Mouse (Mus musculus): Measurements from ENCODE around the gene Pef1. TPM values are rescaled to one million over a fixed set of nuclear protein-coding genes. Genes with fewer than 3 reads are reported as not detected.
A peak's percentile ranks its signal among the peaks of the same experiment; 100 is the strongest.

Gene Pef1
- polyA plus RNA-seq, 1 experiment from 2014 or later = 74.3 TPM

DNA sequence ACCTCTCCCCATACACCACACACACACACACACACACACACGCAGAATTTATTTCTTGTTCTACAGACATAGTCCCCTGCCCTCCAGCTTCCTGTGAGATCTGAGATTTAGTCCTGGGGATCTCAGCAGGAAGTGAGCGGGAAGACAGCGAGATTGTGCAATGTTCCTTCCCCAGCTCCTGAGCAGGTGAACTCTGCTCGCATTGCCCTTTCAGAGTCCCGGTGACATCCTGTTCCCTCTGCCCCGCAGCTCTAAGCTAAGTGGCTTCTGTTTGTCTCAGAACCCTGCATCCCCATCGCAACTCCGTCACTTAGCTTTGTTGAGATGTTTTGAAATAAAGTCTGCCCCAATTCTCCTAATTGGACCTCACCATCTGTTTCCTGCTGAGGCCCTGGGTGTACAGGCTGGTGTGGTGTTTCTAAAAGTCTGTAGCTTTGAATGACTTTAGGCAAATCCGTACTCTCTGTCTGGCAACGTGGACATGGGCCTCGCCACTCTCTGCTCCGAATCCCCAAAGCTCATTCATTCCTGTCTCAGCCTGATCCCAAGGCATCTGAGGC, 54.5 kb downstream of the Pef1 start:
- H3K36me3 ChIP-seq (ENCODE audit: control insufficient read depth, insufficient read depth, low read length) = no peaks in the 10 kb centered on the region
- no peaks in the 10 kb centered on the region for H3K9me3 ChIP-seq (ENCODE audit: control insufficient read depth, low read depth, low read length)
- 76% methylated on average over 12 of the region's 12 CpGs for WGBS
- H3K27me3 ChIP-seq (ENCODE audit: control insufficient read depth, insufficient read depth, low read length) = peaks cover 2% of the 10 kb centered on the region; the same call in 1 of the 2 replicates
- H3K4me2 ChIP-seq (replicated peaks; ENCODE audit: low read depth, low read length) = no peak overlapping the region
- no peak overlapping the region for H3K9ac ChIP-seq (replicated peaks; ENCODE audit: low read depth, low read length)
- no peaks in the 10 kb centered on the region for H3K4me1 ChIP-seq (ENCODE audit: control insufficient read depth, insufficient read depth, low read length)
- no peak overlapping the region for H3K27ac ChIP-seq (ENCODE audit: low read length)
- no peak overlapping the region for H3K4me3 ChIP-seq (ENCODE audit: low read depth, low read length)
- ATAC-seq (ENCODE audit: insufficient number of reproducible peaks, insufficient read depth, low FRiP score, low read depth) = no peak

DNA sequence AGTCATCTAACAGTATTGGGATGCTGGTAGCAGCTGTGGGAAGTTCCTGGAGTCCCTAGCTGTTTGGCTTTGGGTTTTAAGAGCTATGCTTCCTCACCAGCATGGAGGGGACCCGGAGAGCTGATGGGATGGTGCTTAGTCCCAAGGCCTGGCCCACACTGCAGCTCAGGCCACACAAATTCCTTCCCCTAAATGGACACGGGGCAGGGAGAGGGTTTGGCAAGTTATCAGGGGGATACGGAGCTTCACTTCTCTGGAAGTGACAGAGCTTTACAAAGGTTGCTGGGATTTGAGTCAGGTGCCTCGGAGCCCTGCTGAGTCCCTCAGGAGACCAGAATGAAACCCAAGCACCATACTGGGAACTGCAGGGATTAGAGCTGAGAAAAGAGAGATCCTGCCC, 59.0 kb downstream of the Pef1 start:
- Histone ChIP-seq H3K27ac (ENCODE audit: low read length) (no peak overlapping the region), H3K27me3 (ENCODE audit: control insufficient read depth, insufficient read depth, low read length) (0 out of 2 replicates have a peak, but pooled peaks cover 4% of the 10 kb centered on the region), H3K9me3 (ENCODE audit: control insufficient read depth, low read depth, low read length) (no peaks in the 10 kb centered on the region), H3K9ac (replicated peaks; ENCODE audit: low read depth, low read length) (no peak overlapping the region), H3K4me2 (replicated peaks; ENCODE audit: low read depth, low read length) (no peak overlapping the region), H3K4me1 (ENCODE audit: control insufficient read depth, insufficient read depth, low read length) (peaks cover 10% of the 10 kb centered on the region), H3K36me3 (ENCODE audit: control insufficient read depth, insufficient read depth, low read length) (no peaks in the 10 kb centered on the region), H3K4me3 (ENCODE audit: low read depth, low read length) (no peak overlapping the region)
- WGBS = 44% methylated on average over 4 of the region's 4 CpGs
- ATAC-seq (ENCODE audit: insufficient number of reproducible peaks, insufficient read depth, low FRiP score, low read depth) = no peak

DNA sequence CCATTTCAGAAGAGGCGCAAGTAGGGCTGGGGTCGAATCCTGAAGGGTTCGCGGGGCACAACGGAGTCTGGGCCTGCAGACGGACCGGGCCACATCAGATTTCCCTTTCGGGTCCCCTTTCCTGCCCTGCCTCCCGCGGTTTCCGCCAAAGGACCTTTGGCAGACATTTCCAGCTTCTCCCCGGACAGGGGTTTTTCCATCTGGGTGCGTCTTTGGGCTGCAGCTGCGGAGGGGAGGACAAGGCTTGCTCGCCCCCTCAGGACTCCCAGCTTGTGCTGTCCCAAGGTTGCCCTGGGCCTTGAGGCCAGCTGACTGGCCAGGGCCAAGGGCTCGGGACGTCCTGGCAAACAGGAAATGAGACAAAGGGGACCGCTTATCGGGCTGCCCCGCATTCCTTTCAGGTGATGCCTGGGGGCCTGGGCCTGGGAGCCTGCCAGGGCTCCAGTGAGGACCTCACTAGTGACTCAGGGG, 61.1 kb downstream of the Pef1 start:
- Histone ChIP-seq H3K36me3 (ENCODE audit: control insufficient read depth, insufficient read depth, low read length) (no peaks in the 10 kb centered on the region), H3K27me3 (ENCODE audit: control insufficient read depth, insufficient read depth, low read length) (0 out of 2 replicates have a peak, but pooled peaks cover 4% of the 10 kb centered on the region), H3K27ac (ENCODE audit: low read length) (peak overlapping the region; percentile 34; the same call in 1 of the 2 replicates), H3K4me1 (ENCODE audit: control insufficient read depth, insufficient read depth, low read length) (peaks cover 28% of the 10 kb centered on the region), H3K9ac (replicated peaks; ENCODE audit: low read depth, low read length) (no peak overlapping the region), H3K4me3 (ENCODE audit: low read depth, low read length) (no peak overlapping the region), H3K9me3 (ENCODE audit: control insufficient read depth, low read depth, low read length) (no peaks in the 10 kb centered on the region), H3K4me2 (replicated peaks; ENCODE audit: low read depth, low read length) (peak overlapping the region; percentile 33)
- ATAC-seq (ENCODE audit: insufficient number of reproducible peaks, insufficient read depth, low FRiP score, low read depth) = 0 out of 2 replicates have a peak, but pooled peaks have one; percentile 38
- 9% methylated on average over 20 of the region's 20 CpGs for WGBS

DNA sequence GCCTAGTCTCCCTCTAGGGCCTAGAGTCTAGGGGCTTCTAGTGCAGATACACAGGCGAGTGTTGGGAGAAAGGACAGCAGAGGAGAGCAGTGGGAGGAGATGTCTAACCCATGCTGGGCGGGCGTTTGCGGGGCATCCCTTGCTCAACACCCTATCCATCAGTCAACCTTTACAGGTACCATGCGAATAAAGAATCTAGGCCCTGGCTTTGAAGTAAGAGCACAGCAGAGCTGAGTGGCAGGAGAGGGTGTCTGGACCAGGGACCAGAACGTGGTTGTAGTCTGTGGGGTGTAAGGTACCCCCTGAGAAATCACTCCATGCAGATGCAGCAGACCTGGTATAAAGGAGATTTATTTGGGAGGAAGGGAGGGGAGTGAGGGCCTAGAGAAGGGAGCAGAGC, 61.8 kb downstream of the Pef1 start:
- no peaks in the 10 kb centered on the region for H3K9me3 ChIP-seq (ENCODE audit: control insufficient read depth, low read depth, low read length)
- ATAC-seq (ENCODE audit: insufficient number of reproducible peaks, insufficient read depth, low FRiP score, low read depth) = no peak
- no peak overlapping the region for H3K27ac ChIP-seq (ENCODE audit: low read length)
- 70% methylated on average over 6 of the region's 6 CpGs for WGBS
- no peak overlapping the region for H3K4me3 ChIP-seq (ENCODE audit: low read depth, low read length)
- 0 out of 2 replicates have a peak, but pooled peaks cover 4% of the 10 kb centered on the region for H3K27me3 ChIP-seq (ENCODE audit: control insufficient read depth, insufficient read depth, low read length)
- no peaks in the 10 kb centered on the region for H3K36me3 ChIP-seq (ENCODE audit: control insufficient read depth, insufficient read depth, low read length)
- H3K9ac ChIP-seq (replicated peaks; ENCODE audit: low read depth, low read length) = no peak overlapping the region
- H3K4me1 ChIP-seq (ENCODE audit: control insufficient read depth, insufficient read depth, low read length) = peaks cover 30% of the 10 kb centered on the region
- H3K4me2 ChIP-seq (replicated peaks; ENCODE audit: low read depth, low read length) = no peak overlapping the region

DNA sequence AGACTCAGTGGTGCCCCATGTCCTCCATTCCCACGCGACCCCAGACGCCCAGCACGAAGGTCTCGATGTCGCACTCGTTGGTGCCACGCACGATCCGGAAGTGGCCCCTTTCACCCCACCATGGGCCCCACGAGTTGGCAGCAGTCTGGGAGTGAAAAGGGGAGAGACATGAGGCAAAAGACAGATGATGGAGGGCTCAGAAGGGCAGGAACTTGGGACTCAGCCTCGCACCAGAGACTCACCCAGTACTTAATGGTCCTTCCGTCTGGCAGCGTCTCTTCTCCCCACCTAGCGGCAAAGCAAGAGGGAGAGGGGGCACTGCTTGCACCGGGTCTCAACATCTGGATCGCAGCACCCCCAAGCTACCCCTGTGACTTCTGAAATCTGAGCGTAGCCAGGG, 63.7 kb downstream of the Pef1 start:
- H3K27ac ChIP-seq (ENCODE audit: low read length) = no peak overlapping the region
- no peak for ATAC-seq (ENCODE audit: insufficient number of reproducible peaks, insufficient read depth, low FRiP score, low read depth)
- no peak overlapping the region for H3K9ac ChIP-seq (replicated peaks; ENCODE audit: low read depth, low read length)
- H3K36me3 ChIP-seq (ENCODE audit: control insufficient read depth, insufficient read depth, low read length) = no peaks in the 10 kb centered on the region
- H3K4me2 ChIP-seq (replicated peaks; ENCODE audit: low read depth, low read length) = no peak overlapping the region
- no peaks in the 10 kb centered on the region for H3K9me3 ChIP-seq (ENCODE audit: control insufficient read depth, low read depth, low read length)
- WGBS = 74% methylated on average over 18 of the region's 18 CpGs
- H3K27me3 ChIP-seq (ENCODE audit: control insufficient read depth, insufficient read depth, low read length) = 0 out of 2 replicates have a peak, but pooled peaks cover 4% of the 10 kb centered on the region
- H3K4me3 ChIP-seq (ENCODE audit: low read depth, low read length) = no peak overlapping the region
- peaks cover 30% of the 10 kb centered on the region for H3K4me1 ChIP-seq (ENCODE audit: control insufficient read depth, insufficient read depth, low read length)

DNA sequence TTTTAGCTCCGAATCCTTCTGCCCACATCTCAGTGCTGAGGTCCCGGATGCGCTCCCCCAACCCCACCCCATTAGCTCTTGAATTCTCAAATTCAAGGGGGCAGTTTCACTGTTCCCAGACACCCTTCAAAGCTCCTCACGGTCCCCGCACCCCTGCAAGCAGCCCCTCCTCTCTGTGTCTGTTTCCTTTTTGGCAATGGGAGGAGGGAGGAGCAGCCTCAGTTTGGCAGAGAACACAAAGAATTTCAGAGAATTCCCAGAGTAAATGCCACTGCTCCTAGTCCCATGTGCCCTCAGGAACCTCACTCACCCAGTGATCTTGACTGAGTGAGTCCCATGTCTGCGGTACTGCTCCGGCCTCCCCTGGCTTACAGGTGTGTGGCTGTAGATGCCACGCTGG, 64.2 kb downstream of the Pef1 start:
- H3K36me3 ChIP-seq (ENCODE audit: control insufficient read depth, insufficient read depth, low read length) = no peaks in the 10 kb centered on the region
- no peaks in the 10 kb centered on the region for H3K9me3 ChIP-seq (ENCODE audit: control insufficient read depth, low read depth, low read length)
- 0 out of 2 replicates have a peak, but pooled peaks cover 4% of the 10 kb centered on the region for H3K27me3 ChIP-seq (ENCODE audit: control insufficient read depth, insufficient read depth, low read length)
- peaks cover 35% of the 10 kb centered on the region for H3K4me1 ChIP-seq (ENCODE audit: control insufficient read depth, insufficient read depth, low read length)
- no peak overlapping the region for H3K9ac ChIP-seq (replicated peaks; ENCODE audit: low read depth, low read length)
- WGBS = 75% methylated on average over 8 of the region's 8 CpGs
- no peak overlapping the region for H3K4me3 ChIP-seq (ENCODE audit: low read depth, low read length)
- H3K27ac ChIP-seq (ENCODE audit: low read length) = no peak overlapping the region
- H3K4me2 ChIP-seq (replicated peaks; ENCODE audit: low read depth, low read length) = no peak overlapping the region
- no peak for ATAC-seq (ENCODE audit: insufficient number of reproducible peaks, insufficient read depth, low FRiP score, low read depth)

DNA sequence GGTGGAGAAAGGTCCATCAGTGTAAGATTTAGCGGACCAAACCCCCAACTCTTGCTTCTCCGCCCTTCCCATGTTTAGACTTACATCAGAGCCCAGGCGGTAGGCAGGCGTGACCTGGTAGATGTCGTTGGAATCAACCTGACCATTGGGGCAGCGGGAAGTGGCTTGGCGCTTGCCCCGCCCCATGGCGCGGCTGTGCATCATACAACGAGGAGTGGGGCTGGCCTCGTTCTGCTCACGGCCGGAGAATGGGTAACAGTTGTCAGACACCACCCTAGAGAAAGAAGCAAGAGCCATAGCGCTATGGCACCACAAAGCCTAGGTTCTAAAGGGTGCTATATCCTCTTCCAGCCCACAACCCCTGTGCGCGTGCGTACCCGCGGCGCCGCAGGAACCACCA, 65.0 kb downstream of the Pef1 start:
- Histone ChIP-seq H3K27ac (ENCODE audit: low read length) (no peak overlapping the region), H3K4me2 (replicated peaks; ENCODE audit: low read depth, low read length) (0 out of 2 replicates have a peak overlapping the region, but pooled peaks have one; percentile 14), H3K4me3 (ENCODE audit: low read depth, low read length) (no peak overlapping the region), H3K27me3 (ENCODE audit: control insufficient read depth, insufficient read depth, low read length) (0 out of 2 replicates have a peak, but pooled peaks cover 2% of the 10 kb centered on the region), H3K9me3 (ENCODE audit: control insufficient read depth, low read depth, low read length) (no peaks in the 10 kb centered on the region), H3K4me1 (ENCODE audit: control insufficient read depth, insufficient read depth, low read length) (peaks cover 40% of the 10 kb centered on the region), H3K9ac (replicated peaks; ENCODE audit: low read depth, low read length) (no peak overlapping the region), H3K36me3 (ENCODE audit: control insufficient read depth, insufficient read depth, low read length) (no peaks in the 10 kb centered on the region)
- no peak for ATAC-seq (ENCODE audit: insufficient number of reproducible peaks, insufficient read depth, low FRiP score, low read depth)
- 51% methylated on average over 22 of the region's 22 CpGs for WGBS

DNA sequence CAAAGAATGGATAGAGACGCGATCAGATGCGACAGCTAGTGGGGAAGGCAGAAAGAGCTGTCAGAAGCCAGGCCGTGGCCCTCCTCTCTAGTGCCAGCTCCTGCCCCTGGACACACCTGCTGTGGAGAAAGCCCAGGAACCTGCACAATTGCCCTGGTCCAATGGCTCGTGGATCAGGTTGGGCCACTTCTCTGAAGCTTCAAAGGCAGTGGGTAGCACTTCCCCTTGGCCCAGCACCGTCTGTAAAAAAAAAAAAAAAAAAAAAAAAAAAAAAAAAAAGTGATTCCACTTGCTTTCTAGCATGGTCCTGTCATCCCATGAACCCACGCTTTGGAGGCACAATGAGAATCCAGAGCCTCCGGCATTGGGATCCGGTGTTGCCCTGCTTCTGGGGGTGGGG, 65.5 kb downstream of the Pef1 start:
- no peak overlapping the region for H3K9ac ChIP-seq (replicated peaks; ENCODE audit: low read depth, low read length)
- no peak for ATAC-seq (ENCODE audit: insufficient number of reproducible peaks, insufficient read depth, low FRiP score, low read depth)

More for the DNA sequence above, 65.5 kb downstream of the Pef1 start:
- no peak overlapping the region for H3K4me3 ChIP-seq (ENCODE audit: low read depth, low read length)
- 0 out of 2 replicates have a peak overlapping the region, but pooled peaks have one; percentile 20 for H3K4me2 ChIP-seq (replicated peaks; ENCODE audit: low read depth, low read length)
- WGBS = 39% methylated on average over 9 of the region's 9 CpGs
- no peaks in the 10 kb centered on the region for H3K9me3 ChIP-seq (ENCODE audit: control insufficient read depth, low read depth, low read length)
- peaks cover 42% of the 10 kb centered on the region for H3K4me1 ChIP-seq (ENCODE audit: control insufficient read depth, insufficient read depth, low read length)
- peak overlapping the region; percentile 68; the same call in 1 of the 2 replicates for H3K27ac ChIP-seq (ENCODE audit: low read length)
- no peaks in the 10 kb centered on the region for H3K36me3 ChIP-seq (ENCODE audit: control insufficient read depth, insufficient read depth, low read length)
- no peaks in the 10 kb centered on the region for H3K27me3 ChIP-seq (ENCODE audit: control insufficient read depth, insufficient read depth, low read length)

Data from stomach, embryonic 14.5 days (tissue).